Mouse (Mus musculus): ENCODE data around the gene 1700029J07Rik. TPM values are rescaled to one million over a fixed set of nuclear protein-coding genes. Genes with fewer than 3 reads are reported as not detected.

The 1700029J07Rik gene
- polyA plus RNA-seq, 1 experiment from 2014 or later = 7.1 TPM

DNA sequence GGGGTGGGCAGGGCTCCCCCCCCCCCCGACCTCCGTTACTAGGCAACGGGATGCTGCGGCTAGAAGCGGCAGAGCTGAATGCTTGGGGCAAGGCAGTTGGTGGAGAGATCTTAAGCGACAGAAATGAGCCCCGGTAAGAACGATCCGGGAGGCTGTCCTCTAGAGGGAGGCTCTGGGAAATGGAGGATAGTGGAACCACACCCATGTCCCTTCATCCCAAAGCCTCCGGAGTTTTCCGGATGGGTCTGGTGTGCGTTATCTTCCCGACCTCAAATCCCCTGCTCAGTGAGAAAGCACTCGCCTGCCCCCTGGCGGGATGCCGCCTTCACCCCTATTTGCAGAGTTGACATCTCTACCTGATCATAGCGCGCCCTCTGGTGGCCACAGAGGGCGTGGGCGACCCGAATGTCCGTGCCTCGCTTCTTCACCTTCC, 40.5 kb downstream of the 1700029J07Rik start, which contains the start of gene Ccdc110:
TSS of gene Ccdc110 (plus strand) at position 38 of the 433 bp plus-strand sequence.
- ATAC-seq (ENCODE audit: low FRiP score) = peak; percentile 91
- Histone ChIP-seq H3K4me1 (peaks cover 6% of the 10 kb centered on the region; the same call in 1 of the 2 replicates), H3K4me2 (peak within 1 kb of the TSS; percentile 69), H3K27ac (replicated peaks) (no peak within 1 kb of the TSS), H3K9me3 (replicated peaks) (no peaks in the 10 kb centered on the region), H3K36me3 (no peaks in the 10 kb centered on the region), H3K27me3 (replicated peaks) (no peaks in the 10 kb centered on the region), H3K9ac (replicated peaks) (peak within 1 kb of the TSS; percentile 43; the same call in 1 of the 2 replicates), H3K4me3 (replicated peaks) (peak within 1 kb of the TSS; percentile 42)
- 2% methylated on average over 23 of the region's 23 CpGs for WGBS

GRCm38 (mm10) chr8:45922116-45922515, 52.9 kb downstream of the 1700029J07Rik start:
- Histone ChIP-seq H3K9me3 (replicated peaks) (no peaks in the 10 kb centered on the region; the same call in 1 of the 2 replicates), H3K36me3 (no peaks in the 10 kb centered on the region), H3K4me3 (replicated peaks) (no peak overlapping the region), H3K27me3 (replicated peaks) (no peaks in the 10 kb centered on the region), H3K4me2 (no peak overlapping the region), H3K27ac (replicated peaks) (no peak overlapping the region), H3K4me1 (no peaks in the 10 kb centered on the region), H3K9ac (replicated peaks) (no peak overlapping the region)
- no peak for ATAC-seq (ENCODE audit: low FRiP score)
- WGBS = 96% methylated on average over 7 of the region's 7 CpGs

- no peaks in the 10 kb centered on the region for H3K36me3 ChIP-seq
- no peaks in the 10 kb centered on the region for H3K4me1 ChIP-seq
- no peaks in the 10 kb centered on the region for H3K27me3 ChIP-seq (replicated peaks)
- no peak for ATAC-seq (ENCODE audit: low FRiP score)
- 89% methylated on average over 7 of the region's 7 CpGs for WGBS
- H3K4me3 ChIP-seq (replicated peaks) = no peak overlapping the region
- no peak overlapping the region for H3K27ac ChIP-seq (replicated peaks)
- H3K9me3 ChIP-seq (replicated peaks) = no peaks in the 10 kb centered on the region; the same call in 1 of the 2 replicates
- H3K4me2 ChIP-seq = no peak overlapping the region
- H3K9ac ChIP-seq (replicated peaks) = no peak overlapping the region
Observed at GRCm38 (mm10) chr8:45920392-45920791, 54.7 kb downstream of the 1700029J07Rik start.

DNA sequence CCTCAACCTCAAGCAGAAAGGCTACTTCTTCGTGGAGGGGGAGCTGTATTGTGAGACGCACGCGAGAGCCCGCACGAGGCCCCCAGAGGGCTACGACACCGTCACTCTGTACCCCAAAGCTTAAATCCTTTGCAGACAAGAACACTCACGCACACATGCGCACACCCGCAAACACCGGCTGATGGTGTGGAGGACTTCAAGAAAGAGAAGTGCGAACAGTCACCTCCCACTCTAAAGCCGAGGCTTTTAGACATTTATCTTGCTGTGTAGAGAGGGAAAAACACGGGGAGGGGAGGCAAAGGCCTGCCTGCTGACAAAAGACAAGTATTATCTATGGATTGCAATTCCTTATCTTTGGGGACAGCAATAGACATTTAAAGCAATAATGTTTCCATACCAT, 56.2 kb downstream of the 1700029J07Rik start:
- Histone ChIP-seq H3K27me3 (replicated peaks) (no peaks in the 10 kb centered on the region), H3K4me1 (no peaks in the 10 kb centered on the region), H3K9ac (replicated peaks) (no peak overlapping the region), H3K27ac (replicated peaks) (no peak overlapping the region), H3K9me3 (replicated peaks) (no peaks in the 10 kb centered on the region; the same call in 1 of the 2 replicates), H3K4me2 (no peak overlapping the region), H3K4me3 (replicated peaks) (no peak overlapping the region), H3K36me3 (no peaks in the 10 kb centered on the region)
- 89% methylated on average over 15 of the region's 15 CpGs for WGBS
- no peak for ATAC-seq (ENCODE audit: low FRiP score)

DNA sequence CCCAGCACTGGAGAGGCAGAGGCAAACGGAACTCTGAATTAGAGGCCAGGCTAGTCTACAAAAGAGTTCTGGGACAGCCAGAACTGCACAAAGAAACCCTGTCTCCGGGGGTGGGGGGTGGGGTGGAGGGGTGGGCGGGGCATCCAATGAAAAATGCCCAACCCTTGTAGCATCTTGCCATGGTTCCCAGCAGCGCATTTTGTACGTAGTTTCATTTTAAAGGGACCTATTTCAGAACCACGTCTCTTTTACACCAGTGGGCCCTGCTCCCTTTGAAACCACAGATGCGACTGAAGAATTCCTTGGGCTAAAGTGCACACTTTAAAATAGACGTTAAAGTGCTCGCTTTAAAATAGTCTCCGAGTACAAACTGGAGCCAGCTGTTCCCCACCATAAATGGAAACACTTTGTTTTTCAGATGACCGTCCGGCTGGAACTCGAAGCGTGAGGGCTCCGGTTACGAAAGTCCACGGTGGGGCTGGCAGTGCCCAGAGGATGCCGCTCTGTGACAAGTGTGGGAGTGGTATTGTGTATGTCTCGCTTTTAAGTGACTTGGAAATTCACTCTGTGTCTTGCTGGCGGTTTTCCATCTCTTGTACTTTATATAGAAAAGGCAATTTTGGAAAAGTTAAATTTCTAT, 57.9 kb downstream of the 1700029J07Rik start:
- WGBS = 73% methylated on average over 20 of the region's 20 CpGs
- Histone ChIP-seq H3K27me3 (replicated peaks) (no peaks in the 10 kb centered on the region), H3K4me1 (no peaks in the 10 kb centered on the region), H3K27ac (replicated peaks) (no peak overlapping the region), H3K9ac (replicated peaks) (no peak overlapping the region), H3K4me2 (no peak overlapping the region), H3K4me3 (replicated peaks) (no peak overlapping the region), H3K36me3 (no peaks in the 10 kb centered on the region), H3K9me3 (replicated peaks) (no peaks in the 10 kb centered on the region)
- no peak for ATAC-seq (ENCODE audit: low FRiP score)

DNA sequence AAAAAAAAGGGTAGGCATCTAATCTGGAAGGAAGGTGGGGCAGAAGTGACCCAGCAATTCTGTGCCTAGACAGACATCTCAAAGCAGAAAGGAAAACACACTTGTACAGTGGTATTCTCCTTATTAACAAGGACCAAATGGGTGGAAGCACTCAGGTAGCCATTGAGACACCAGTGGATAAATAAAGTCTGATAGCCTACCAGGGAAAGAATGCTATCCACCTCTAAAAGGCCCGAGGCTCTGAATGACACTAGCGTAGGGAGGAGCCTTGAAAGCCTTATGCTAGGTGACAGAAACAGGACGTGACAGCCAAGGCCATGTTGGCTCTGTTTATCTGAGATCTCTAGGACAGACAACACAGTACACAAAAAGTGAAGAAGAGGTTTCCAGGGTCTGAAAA, 58.6 kb downstream of the 1700029J07Rik start:
- Histone ChIP-seq H3K9me3 (replicated peaks) (no peaks in the 10 kb centered on the region), H3K4me2 (no peak overlapping the region), H3K4me1 (no peaks in the 10 kb centered on the region), H3K27me3 (replicated peaks) (no peaks in the 10 kb centered on the region), H3K36me3 (no peaks in the 10 kb centered on the region), H3K27ac (replicated peaks) (no peak overlapping the region), H3K4me3 (replicated peaks) (no peak overlapping the region), H3K9ac (replicated peaks) (no peak overlapping the region)
- WGBS = 85% methylated on average over 3 of the region's 3 CpGs
- no peak for ATAC-seq (ENCODE audit: low FRiP score)

- H3K27ac ChIP-seq (replicated peaks) = no peak overlapping the region
- H3K4me3 ChIP-seq (replicated peaks) = no peak overlapping the region
- H3K9ac ChIP-seq (replicated peaks) = no peak overlapping the region
- 90% methylated on average over 11 of the region's 11 CpGs for whole genome bisulfite sequencing
- H3K4me1 ChIP-seq = no peaks in the 10 kb centered on the region
- no peaks in the 10 kb centered on the region for H3K36me3 ChIP-seq
- no peak for ATAC-seq (ENCODE audit: low FRiP score)
- no peaks in the 10 kb centered on the region for H3K9me3 ChIP-seq (replicated peaks)
- no peaks in the 10 kb centered on the region for H3K27me3 ChIP-seq (replicated peaks)
- H3K4me2 ChIP-seq = no peak overlapping the region
Observed at GRCm38 (mm10) chr8:45913707-45914106, 61.3 kb downstream of the 1700029J07Rik start.

- no peak for ATAC-seq (ENCODE audit: low FRiP score)
Observed at GRCm38 (mm10) chr8:45906251-45906619, 68.8 kb downstream of the 1700029J07Rik start.

DNA sequence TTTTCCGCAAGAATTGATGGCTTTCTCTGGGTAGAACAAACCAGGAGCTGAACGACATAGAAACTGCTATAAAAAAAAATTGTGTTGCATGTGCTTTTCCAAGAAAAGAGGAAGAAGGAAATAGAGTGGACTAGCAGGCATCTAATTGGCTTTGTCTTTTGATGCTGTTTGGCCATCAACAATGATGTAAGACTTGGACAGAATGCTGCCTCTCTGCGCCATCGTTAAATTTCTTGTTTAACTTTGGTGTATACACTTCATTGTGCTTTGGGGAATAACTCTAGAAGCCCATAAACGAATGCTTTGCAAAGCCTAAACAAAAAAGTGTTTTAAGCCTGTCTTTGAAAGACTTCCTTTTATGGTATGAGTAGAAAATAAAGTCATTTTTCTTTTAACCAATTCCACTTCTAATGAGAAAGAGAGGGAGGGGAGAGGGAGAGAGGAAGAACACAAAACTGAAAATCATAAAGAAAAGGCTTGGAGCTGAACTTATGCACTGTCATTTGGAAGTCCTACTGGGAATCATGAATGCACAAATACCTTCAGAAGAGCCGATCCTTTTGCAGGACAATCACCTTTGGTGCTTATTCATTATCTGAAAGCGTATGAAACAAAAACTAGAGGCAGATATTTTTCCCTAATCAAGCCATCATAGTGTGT, 69.3 kb downstream of the 1700029J07Rik start:
- no peaks in the 10 kb centered on the region for H3K9me3 ChIP-seq (replicated peaks)
- H3K9ac ChIP-seq (replicated peaks) = no peak overlapping the region
- no peaks in the 10 kb centered on the region for H3K36me3 ChIP-seq
- no peak for ATAC-seq (ENCODE audit: low FRiP score)
- no peak overlapping the region for H3K4me2 ChIP-seq
- H3K27me3 ChIP-seq (replicated peaks) = no peaks in the 10 kb centered on the region
- H3K4me3 ChIP-seq (replicated peaks) = no peak overlapping the region
- 54% methylated on average over 7 of the region's 7 CpGs for WGBS
- H3K27ac ChIP-seq (replicated peaks) = no peak overlapping the region
- H3K4me1 ChIP-seq = no peaks in the 10 kb centered on the region

More at GRCm38 (mm10) chr8:45906251-45906619, 68.8 kb downstream of the 1700029J07Rik start:
- no peak overlapping the region for H3K27ac ChIP-seq (replicated peaks)
- H3K9ac ChIP-seq (replicated peaks) = no peak overlapping the region
- H3K9me3 ChIP-seq (replicated peaks) = no peaks in the 10 kb centered on the region
- no peak overlapping the region for H3K4me3 ChIP-seq (replicated peaks)
- 79% methylated on average over 4 of the region's 4 CpGs for WGBS
- H3K27me3 ChIP-seq (replicated peaks) = no peaks in the 10 kb centered on the region
- no peak overlapping the region for H3K4me2 ChIP-seq
- H3K36me3 ChIP-seq = no peaks in the 10 kb centered on the region
- no peaks in the 10 kb centered on the region for H3K4me1 ChIP-seq

- H3K9ac ChIP-seq (replicated peaks) = no peak overlapping the region
- no peaks in the 10 kb centered on the region for H3K4me1 ChIP-seq
- no peak overlapping the region for H3K27ac ChIP-seq (replicated peaks)
- 37% methylated on average over 3 of the region's 3 CpGs for WGBS
- H3K4me2 ChIP-seq = no peak overlapping the region
- no peaks in the 10 kb centered on the region for H3K36me3 ChIP-seq
- no peaks in the 10 kb centered on the region for H3K9me3 ChIP-seq (replicated peaks)
- H3K27me3 ChIP-seq (replicated peaks) = no peaks in the 10 kb centered on the region
- ATAC-seq (ENCODE audit: low FRiP score) = no peak
- no peak overlapping the region for H3K4me3 ChIP-seq (replicated peaks)
Observed at GRCm38 (mm10) chr8:45903659-45904058, 71.4 kb downstream of the 1700029J07Rik start.
